Mouse (Mus musculus) liver, embryonic 14.5 days (tissue): ENCODE measurements around the gene Tmem132d. TPM values are rescaled to one million over a fixed set of nuclear protein-coding genes. Genes with fewer than 3 reads are reported as not detected.

Experiments used
- ATAC-seq: fragments of 200-750 bp; cut with Nextera tagmentation; 2 replicates; pipeline ENCODE4 v1.8.0; 2017; ENCODE audit warnings: moderate number of reproducible peaks, mild to moderate bottlenecking, moderate library complexity; ENCODE audit not compliant: insufficient read depth
- DNase-seq, 3 experiments: peaks; one replicate each; pipeline ENCODE4 v3.0.0-alpha.2; 2012 to 2013; ENCODE audit warnings: low read depth in 3 of 3, low spot score in 3 of 3
- H3K27ac ChIP-seq: fragments of 300-500 bp; sonication (generic); 2 replicates; pipeline ENCODE4 v1.5.1; 2014; ENCODE audit warnings: moderate library complexity, mild to moderate bottlenecking, control low read depth, inconsistent platforms
- H3K27me3 ChIP-seq: fragments of 300-500 bp; sonication (generic); 2 replicates; pipeline ENCODE4 v1.6.1; 2014; ENCODE audit warnings: mild to moderate bottlenecking, low read length, moderate library complexity; ENCODE audit not compliant: control insufficient read depth, insufficient read depth
- H3K36me3 ChIP-seq: fragments of 300-500 bp; sonication (generic); replicated peaks from 2 replicates; pipeline ENCODE4 v1.6.1; 2014; ENCODE audit warnings: low read depth; ENCODE audit not compliant: control insufficient read depth, insufficient read depth
- H3K4me1 ChIP-seq, 2 experiments: fragments of 200-500 bp in 1 of 2; fragments of 300-500 bp in 1 of 2; sonication (generic) in 1 of 2; replicated peaks; 2 replicates each; pipeline ENCODE4 v1.6.1; 2012 to 2014; ENCODE audit warnings: antibody characterized with exemption in 1 of 2, inconsistent platforms in 1 of 2, low read length in 1 of 2; ENCODE audit not compliant: control insufficient read depth in 2 of 2, insufficient read depth in 2 of 2
- H3K4me2 ChIP-seq: fragments of 300-500 bp; sonication (generic); 2 replicates; pipeline ENCODE4 v1.6.1; 2014; ENCODE audit warnings: low read depth, mild to moderate bottlenecking, control low read depth, moderate library complexity
- H3K4me3 ChIP-seq, 2 experiments: fragments of 200-500 bp in 1 of 2; fragments of 300-500 bp in 1 of 2; sonication (generic) in 1 of 2; 2 replicates each; pipeline ENCODE4 v1.5.1; 2012 to 2014; ENCODE audit warnings: low read depth in 2 of 2, low read length in 2 of 2, mild to moderate bottlenecking in 2 of 2, control low read depth in 1 of 2, inconsistent platforms in 1 of 2, moderate library complexity in 1 of 2; ENCODE audit not compliant: insufficient read depth in 1 of 2
- H3K9ac ChIP-seq: fragments of 300-500 bp; sonication (generic); replicated peaks from 2 replicates; pipeline ENCODE4 v1.6.1; 2014; ENCODE audit warnings: mild to moderate bottlenecking, control low read depth, moderate library complexity
- H3K9me3 ChIP-seq: fragments of 300-500 bp; sonication (generic); 2 replicates; pipeline ENCODE4 v1.6.1; 2016; ENCODE audit warnings: low read length, mixed read lengths; ENCODE audit not compliant: control insufficient read depth
- CTCF ChIP-seq: IDR thresholded peaks from 2 replicates; pipeline ENCODE4 v1.5.1; 2016; ENCODE audit warnings: antibody characterized with exemption, low read depth, control low read depth
- EP300 ChIP-seq: IDR thresholded peaks from 2 replicates; pipeline ENCODE4 v1.6.1; 2016; ENCODE audit warnings: antibody characterized with exemption, low read depth
- WGBS: fragments of 180-500 bp; shearing (Covaris S2); extraction: QIAGEN DNeasy Blood & Tissue Kit; methylation state at CpG from one replicate; pipeline ENCODE4 v1.1.7; 2014; ENCODE audit not compliant: insufficient replicate concordance; 5-methylcytosine and 5-hydroxymethylcytosine counted together
- polyA plus RNA-seq, 2 experiments: library from polyadenylated mRNA; depleted of rRNA in 1 of 2; stranded (reverse) in 1 of 2; unstranded in 1 of 2; fragments of >200 nt; fragmentation: Nextera tagmentation in 1 of 2; extraction: Ambion mirVana in 1 of 2; gene quantifications; 2 replicates each; pipeline versions ENCODE4 v1.2.1 to v1.2.3; 2012 to 2014

The Tmem132d gene
- polyA plus RNA-seq, 2 experiments, result under 0.01 TPM; not detected in 1

DNA sequence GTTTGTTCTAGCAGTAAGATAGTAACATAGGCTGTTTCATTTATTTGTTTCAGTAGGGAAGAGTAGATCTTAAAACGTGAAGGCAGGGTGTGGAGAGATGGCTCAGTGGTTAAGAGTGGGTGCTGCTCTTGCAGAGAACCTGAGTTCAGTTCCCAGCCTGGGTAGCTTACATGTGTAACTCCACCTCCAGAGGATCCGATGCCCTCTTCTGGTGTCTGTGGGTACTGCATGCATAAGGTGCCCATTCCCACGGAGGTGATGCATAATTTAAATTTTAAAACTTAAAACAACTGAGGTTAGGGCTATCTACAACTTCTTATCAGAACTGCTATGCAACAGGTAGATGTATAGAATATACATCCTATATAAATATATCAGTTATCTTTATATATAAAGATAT is 40.5 kb downstream of the Tmem132d start:
- H3K4me1 ChIP-seq, result no peaks in the 10 kb centered on the region
- no peak overlapping the region for H3K9ac ChIP-seq
- H3K9me3 ChIP-seq, result no peaks in the 10 kb centered on the region; the same call in none of the 2 replicates
- H3K4me3 ChIP-seq, result no peak overlapping the region
- 57% methylated on average over 3 of the region's 3 CpGs for WGBS
- DNase-seq, result no peak
- no peak for ATAC-seq
- H3K27me3 ChIP-seq, result no peaks in the 10 kb centered on the region
- H3K36me3 ChIP-seq, result no peaks in the 10 kb centered on the region
- H3K27ac ChIP-seq, result no peak overlapping the region
- H3K4me2 ChIP-seq, result no peak overlapping the region
- TF ChIP-seq EP300, result no peak
- peak; percentile 31; the same call in 1 of the 2 replicates for TF ChIP-seq CTCF

DNA sequence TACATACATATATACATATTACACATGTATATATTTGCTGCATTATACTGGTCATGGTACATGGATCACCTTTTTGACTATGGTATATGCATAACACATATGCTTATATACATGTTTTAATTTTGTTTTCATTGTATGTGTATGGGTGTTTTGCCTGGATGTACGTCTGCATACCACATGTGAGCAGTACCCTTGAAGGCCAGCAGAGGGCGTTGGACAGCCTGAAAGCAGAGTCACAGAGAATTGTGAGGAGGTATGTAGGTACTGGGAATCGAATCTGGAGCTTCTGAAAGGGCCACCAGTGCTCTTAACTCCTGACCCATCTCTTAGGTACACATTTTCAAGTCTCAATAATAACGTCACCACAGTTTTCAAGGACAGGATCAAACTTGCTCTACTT is 43.2 kb downstream of the Tmem132d start:
- H3K4me2 ChIP-seq, result no peak overlapping the region
- ATAC-seq (no peak), DNase-seq (no peak)
- TF ChIP-seq EP300 (no peak), CTCF (peak; percentile 39)
- no peak overlapping the region for H3K27ac ChIP-seq
- H3K9me3 ChIP-seq, result no peaks in the 10 kb centered on the region; the same call in none of the 2 replicates
- H3K4me1 ChIP-seq, result no peaks in the 10 kb centered on the region
- no peak overlapping the region for H3K4me3 ChIP-seq
- WGBS, result 39% methylated on average over 4 of the region's 4 CpGs
- no peak overlapping the region for H3K9ac ChIP-seq
- H3K36me3 ChIP-seq, result no peaks in the 10 kb centered on the region
- H3K27me3 ChIP-seq, result no peaks in the 10 kb centered on the region

DNA sequence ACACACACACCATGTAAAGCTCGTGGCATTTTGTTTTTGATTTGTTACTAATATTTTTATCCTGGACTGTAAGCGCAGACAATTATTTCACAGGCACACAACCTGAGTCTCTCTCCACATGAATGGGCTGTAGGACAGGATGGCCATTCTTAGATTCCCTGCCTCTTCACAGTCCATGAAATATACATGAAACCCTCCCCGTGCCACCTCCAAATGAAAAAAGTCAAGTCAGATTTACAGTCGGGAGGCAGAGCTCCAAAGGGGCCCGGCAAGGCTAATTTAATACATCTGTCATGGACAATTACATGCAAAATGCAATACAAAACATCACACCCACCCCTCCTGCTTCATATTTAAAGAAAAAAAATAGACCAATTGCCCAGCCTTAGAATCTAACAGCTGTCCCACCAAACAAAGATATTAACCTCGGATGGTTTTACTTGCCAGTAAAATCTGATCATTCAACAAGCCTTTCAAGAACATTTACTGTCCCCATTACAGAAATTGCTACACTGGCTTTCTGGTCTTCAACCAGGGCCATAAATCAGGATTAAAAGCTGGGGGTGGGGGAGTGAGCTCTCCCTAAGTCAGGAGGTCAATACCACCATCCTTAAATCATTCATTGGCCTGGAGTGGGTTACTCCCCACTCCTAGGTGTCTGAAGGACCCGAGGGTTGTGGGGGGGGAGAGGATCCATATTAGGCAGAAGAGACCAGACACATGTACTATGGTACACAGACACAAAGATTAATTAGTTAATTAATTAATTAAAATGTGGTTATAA is 44.3 kb downstream of the Tmem132d start:
- Histone ChIP-seq H3K4me1 (no peaks in the 10 kb centered on the region), H3K36me3 (no peaks in the 10 kb centered on the region), H3K4me2 (no peak overlapping the region), H3K4me3 (no peak overlapping the region), H3K27me3 (no peaks in the 10 kb centered on the region), H3K9me3 (no peaks in the 10 kb centered on the region; the same call in none of the 2 replicates), H3K27ac (no peak overlapping the region), H3K9ac (no peak overlapping the region)
- no peak for DNase-seq
- ATAC-seq, result no peak
- TF ChIP-seq CTCF, result no peak
- TF ChIP-seq EP300, result no peak
- 62% methylated on average over 7 of the region's 7 CpGs for WGBS

GRCm38 (mm10) chr5:128369814-128370213 is 63.1 kb downstream of the Tmem132d start:
- DNase-seq (no peak), ATAC-seq (no peak)
- no peaks in the 10 kb centered on the region for H3K9me3 ChIP-seq
- TF ChIP-seq EP300 (no peak), CTCF (no peak)
- no peak overlapping the region for H3K9ac ChIP-seq
- H3K4me2 ChIP-seq, result no peak overlapping the region
- H3K27ac ChIP-seq, result no peak overlapping the region
- no peaks in the 10 kb centered on the region for H3K27me3 ChIP-seq
- no peaks in the 10 kb centered on the region for H3K4me1 ChIP-seq
- 68% methylated on average over 3 of the region's 3 CpGs for WGBS
- no peaks in the 10 kb centered on the region for H3K36me3 ChIP-seq
- no peak overlapping the region for H3K4me3 ChIP-seq

GRCm38 (mm10) chr5:128369111-128369510 is 63.8 kb downstream of the Tmem132d start:
- H3K9ac ChIP-seq, result no peak overlapping the region
- no peak overlapping the region for H3K4me3 ChIP-seq
- no peaks in the 10 kb centered on the region for H3K36me3 ChIP-seq
- DNase-seq (no peak), ATAC-seq (no peak)
- no peak overlapping the region for H3K4me2 ChIP-seq
- no peaks in the 10 kb centered on the region for H3K4me1 ChIP-seq
- TF ChIP-seq CTCF, result no peak
- no peak overlapping the region for H3K27ac ChIP-seq
- H3K9me3 ChIP-seq, result no peaks in the 10 kb centered on the region
- no peaks in the 10 kb centered on the region for H3K27me3 ChIP-seq
- 67% methylated on average over 7 of the region's 7 CpGs for WGBS
